Mouse (Mus musculus) gastrocnemius, adult 18-20 months (tissue): ENCODE results near the gene Ccdc103. TPM values are rescaled to one million over a fixed set of nuclear protein-coding genes. Genes with fewer than 3 reads are reported as not detected.
A peak's percentile ranks its signal among the peaks of the same experiment; 100 is the strongest.

Source experiments
- DNase-seq: peaks from one replicate; pipeline ENCODE4 v3.0.0; 2021; ENCODE audit warnings: low spot score
- long read RNA-seq, 2 experiments: library from polyadenylated mRNA; stranded (forward); transcript quantifications; one replicate each; pipeline ENCODE4 v2.0.0; 2021
- total RNA-seq, 2 experiments: library from RNA; stranded (reverse); gene quantifications; 2 replicates each; pipeline ENCODE4 v1.2.3; 2021

The Ccdc103 gene
- not detected for total RNA-seq
- long read RNA-seq, experiment 1: 0 reads
- long read RNA-seq, experiment 2: 0 reads

DNA sequence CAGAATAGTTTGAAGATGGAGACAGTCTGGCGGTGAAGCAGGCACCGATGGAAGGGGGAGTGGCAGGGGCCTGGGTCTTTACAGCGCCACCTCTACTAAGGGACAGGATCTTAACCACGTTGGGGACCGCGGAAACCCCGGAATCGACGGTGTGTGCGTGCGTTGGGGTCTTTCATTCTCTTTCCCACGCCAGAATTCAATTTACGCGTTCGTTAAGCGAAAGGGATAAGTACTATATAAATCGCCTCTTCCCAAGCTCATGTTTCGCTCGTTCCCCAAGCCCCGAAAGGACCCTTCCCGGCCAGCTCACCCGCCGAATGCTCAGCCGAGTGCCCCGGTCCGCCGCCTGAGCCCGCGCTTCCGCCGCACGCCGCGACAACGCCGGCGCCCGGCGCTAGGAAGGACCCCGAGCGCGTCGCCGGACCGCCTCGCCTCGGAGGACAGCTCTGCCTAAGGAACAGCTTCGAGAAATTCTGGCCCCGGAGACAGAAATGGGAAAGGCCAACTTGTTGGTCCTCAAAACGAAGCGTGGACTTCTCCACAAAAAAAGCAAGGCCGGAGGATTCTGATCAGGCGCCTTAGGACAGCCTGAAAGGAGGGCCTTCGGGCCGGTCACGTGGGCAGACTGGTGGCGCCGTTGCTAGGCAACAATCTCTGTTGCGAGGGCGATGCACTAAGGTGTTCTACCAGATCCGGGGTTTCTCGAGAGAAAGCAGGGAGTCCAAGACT lies at the start of gene Ccdc103, which contains the start of gene Eftud2:
Ccdc103 (plus strand) TSS at position 620 of the 729 bp plus-strand sequence.
Eftud2 (minus strand) TSS at position 401 of the 729 bp plus-strand sequence.
- peak; percentile 95 for DNase-seq

DNA sequence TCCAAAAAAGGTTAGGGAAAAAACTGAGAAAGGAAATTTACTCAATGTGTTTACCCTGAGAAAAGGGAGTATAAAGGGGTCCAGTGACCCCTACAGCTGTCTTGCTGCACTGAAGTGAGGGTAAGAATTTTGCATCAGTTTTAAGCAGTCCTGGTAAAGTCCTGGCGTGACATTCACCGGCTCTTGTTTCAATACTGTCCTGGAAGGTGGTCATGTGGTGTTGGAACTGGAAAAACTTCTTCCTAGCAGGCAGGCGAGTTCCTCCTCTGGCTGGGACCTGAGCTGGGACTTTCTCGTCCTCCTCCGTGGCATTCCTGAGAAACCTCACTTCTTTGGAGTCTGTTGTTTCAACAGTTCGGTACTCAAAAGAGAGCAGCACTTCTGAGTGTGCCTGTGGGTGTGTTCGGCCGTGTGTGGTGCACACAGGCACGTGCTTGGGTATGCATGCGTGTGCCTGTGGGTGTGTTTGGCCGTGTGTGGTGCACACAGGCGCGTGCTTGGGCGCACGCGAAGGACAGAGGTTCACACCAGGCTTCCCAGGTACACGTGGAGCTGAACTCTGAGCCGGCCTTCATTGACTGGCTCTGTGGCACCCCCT lies 48.2 kb upstream of the Ccdc103 start:
- no peak for DNase-seq

DNA sequence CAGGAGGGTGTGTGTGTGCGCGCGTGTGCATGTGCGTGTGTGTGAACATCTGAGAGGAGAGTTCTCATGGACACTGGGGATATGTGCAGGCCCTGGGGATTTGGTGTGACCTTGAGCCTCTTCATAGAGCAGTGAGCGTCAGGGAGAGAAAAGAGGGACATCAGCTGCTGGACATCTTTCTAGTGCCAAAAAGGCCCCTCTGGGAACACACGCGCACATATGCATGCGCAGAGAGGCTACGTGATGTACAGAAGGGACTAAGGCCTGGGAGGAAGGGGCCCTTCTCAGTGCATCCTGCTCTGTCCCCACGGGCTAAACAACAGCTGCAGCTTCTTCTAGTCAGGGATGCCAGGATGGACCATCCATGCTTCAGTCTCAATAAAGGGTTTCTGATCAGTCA lies 46.8 kb upstream of the Ccdc103 start:
- no peak for DNase-seq

DNA sequence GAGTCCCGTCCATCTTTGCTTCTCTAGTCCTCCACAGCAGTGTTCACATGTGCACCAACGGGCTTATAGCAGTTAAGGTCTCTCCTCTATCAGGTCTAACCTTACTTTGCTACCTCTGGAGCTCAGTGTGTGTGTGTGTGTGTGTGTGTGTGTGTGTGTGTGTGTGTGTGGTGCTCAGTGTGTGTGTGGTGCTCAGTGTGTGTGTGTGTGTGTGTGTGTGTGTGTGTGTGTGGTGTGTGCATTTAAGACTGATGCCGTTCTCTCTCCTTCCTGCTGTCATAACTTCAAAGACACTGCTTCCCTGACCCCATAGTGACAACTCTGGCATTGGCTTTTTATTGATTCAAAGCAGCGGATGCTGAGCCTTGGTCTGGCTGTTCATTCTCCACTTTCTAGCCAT lies 45.5 kb upstream of the Ccdc103 start, which contains the start of gene Higd1b:
Higd1b (plus strand) TSS at position 301 of the 400 bp plus-strand sequence.
- DNase-seq: no peak

DNA sequence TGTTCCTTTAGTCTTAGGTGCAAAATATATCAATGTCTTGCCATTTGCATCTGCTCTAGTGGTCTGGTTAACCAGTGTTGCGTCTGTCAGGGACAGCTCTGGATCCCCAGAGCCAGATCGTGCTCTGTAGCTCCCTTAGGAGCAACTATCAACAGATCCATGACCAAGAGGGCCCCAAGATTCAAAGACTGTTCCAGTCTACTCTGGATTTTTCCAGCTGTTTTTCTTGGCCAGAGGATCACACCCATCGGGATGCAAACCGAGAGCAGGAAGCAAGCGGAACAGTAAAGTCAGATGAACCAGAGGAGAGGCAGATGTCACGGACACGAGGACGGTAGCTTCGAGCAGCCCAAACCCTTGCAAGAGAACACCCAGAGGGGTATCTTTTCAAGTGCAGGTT lies 44.9 kb upstream of the Ccdc103 start:
- DNase-seq: no peak

DNA sequence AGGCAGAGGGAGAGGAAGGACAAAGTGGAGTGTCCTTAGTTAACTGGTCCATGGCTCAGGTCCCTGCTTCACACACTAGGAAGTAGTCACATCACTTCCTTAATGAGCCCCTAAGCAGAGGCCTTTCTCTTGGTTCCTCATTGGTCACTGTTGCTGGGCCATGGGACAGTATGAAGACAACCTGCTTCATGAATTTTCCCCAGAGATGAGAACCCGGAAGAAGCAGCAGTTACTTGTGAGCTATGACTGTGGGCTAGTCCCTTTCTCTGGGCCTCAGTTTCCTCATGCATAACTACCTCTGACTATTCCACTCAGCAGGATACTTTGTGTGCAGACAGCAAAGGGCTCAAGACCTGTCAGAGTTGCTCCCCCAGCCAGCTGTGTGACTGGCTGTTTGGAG lies 43.6 kb upstream of the Ccdc103 start:
- DNase-seq: no peak

DNA sequence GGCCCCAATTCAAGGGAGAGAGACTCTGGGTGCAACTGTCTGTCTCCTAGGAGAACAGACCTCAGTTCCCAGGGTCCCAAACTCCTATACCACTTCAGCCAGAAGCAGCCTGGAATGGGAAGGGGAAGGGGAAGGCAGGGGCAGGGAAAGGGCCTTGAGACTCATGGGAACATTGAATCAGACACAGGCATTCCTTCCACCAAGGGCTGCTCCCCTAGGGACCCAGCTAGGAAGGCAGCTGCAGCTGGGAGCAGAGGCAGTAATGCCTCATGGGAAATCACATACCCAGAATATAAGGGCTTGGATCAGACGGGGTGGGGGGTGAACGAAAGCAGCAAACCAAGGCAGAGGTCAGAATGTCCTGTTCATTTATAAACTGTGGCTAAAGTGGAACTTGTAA lies 42.9 kb upstream of the Ccdc103 start:
- DNase-seq: no peak

DNA sequence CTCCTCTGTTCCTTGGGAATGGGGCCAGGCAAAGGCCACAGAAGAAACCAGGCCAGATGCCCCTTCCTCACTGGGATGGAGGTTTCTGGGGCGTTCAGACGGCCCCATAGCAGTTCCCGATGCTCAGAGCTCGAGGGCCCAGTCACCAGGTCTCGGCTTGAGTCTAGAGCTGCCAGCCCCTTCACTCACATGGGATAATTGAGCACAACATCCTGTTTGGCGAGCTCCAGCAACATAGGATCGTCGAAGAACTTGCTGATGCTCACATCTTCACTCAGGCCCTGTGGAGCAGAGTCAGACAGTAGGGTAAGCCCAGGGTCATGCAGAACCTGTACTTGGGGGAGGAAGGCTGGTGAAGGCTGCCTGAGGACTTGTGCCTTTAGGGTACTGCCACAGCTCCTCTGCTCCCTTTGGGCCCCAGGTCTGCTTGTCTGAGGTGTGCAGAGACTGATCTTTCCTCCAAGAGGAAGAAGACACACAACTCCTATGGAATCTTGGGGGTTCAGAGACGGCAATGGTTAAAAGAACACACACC lies 42.3 kb upstream of the Ccdc103 start:
- DNase-seq: no peak

DNA sequence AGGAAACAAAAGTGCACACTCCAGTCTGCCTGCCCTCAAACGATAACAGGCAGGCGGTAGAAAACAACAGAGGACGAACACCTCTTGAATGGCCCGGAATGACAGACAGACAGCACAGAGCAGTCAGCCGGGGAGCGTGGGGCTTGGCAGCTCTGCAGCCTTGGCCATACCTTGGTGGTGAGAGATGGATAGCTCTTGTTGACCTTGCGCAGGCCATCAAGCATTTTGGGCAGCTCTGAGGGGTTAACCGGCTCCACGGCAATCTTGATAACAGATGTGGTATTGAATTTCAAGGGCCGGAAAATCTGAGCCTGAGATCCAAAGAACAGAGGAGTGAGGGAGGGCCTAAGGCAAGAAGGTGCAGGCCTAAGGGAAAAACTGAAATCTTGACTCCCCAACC lies 35.1 kb upstream of the Ccdc103 start:
- DNase-seq: no peak

DNA sequence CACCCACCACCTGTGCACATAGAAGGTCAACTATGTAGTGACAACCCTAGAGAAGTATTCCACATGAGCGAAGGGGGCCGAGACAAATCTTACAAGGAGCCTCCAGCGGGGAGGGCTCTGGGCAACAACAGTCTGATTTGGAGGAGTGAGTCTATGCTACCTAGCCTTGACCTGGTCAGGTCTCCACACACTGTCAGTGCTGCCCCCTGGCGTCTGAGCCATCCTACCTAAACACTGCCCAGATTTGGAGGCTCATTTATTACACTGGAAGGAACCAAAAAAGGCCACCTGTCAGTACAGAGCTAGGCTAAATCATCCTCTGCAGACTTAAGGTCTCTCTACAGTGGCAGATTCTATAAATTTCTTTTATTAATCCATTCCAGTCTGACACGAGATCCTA lies 29.1 kb upstream of the Ccdc103 start:
- peak; percentile 61 for DNase-seq

DNA sequence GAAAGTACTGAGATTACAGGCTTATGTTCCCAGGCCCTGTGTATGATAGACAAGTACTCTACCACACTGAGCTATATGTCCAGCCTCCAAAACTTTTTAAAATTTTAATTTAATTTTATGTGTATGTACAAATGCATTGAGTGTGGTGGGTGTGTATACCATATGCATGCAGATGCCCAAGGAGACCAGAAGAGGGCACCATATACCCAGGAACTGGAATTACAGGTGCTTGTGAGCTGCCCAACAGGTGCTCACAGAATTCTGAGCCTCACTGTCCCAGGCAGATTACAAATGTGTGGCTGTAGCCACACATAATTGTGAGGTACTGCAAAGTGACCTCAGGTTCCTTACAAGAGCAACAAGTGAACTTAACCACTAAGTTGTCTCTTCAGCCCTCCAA lies 27.2 kb upstream of the Ccdc103 start:
- no peak for DNase-seq

DNA sequence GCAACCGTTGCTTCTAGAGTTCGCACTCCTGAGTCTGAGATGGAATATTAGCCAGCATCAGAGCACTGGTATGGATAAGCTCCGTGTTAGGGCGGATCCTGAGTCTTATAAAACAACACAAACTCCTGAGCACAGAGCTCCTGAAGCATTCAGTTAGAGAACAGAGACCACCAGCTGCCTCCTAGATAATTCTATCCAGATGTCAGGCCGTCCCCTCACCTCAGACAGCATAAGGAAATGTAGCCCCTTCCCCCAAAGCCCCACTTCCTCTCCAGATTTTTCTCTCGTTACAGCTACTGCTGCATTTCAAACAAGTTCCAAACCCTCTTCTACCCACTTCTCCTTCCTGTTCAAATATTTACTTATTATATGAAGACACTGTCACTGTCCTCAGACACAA lies 25.1 kb upstream of the Ccdc103 start:
- DNase-seq: no peak

DNA sequence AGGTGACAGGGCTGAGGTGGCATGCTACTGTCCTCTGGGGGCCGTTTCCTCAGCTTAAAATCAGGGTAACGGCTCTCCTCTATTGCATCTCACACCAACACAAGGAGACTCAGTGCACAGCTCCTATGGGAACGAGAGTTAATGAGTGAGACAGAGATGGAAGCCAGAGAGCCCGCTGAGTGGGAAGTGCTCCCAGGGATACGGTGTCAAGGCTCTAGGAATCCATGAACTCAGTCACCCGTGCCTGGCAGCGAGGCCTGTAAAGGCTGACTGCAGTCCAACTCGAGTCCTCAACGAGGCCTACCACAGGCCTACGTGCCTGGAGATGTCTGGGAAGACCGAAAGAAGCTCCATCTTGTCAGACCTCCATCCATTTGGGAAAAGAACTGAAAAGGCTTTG lies 22.1 kb upstream of the Ccdc103 start:
- peak; percentile 29 for DNase-seq

DNA sequence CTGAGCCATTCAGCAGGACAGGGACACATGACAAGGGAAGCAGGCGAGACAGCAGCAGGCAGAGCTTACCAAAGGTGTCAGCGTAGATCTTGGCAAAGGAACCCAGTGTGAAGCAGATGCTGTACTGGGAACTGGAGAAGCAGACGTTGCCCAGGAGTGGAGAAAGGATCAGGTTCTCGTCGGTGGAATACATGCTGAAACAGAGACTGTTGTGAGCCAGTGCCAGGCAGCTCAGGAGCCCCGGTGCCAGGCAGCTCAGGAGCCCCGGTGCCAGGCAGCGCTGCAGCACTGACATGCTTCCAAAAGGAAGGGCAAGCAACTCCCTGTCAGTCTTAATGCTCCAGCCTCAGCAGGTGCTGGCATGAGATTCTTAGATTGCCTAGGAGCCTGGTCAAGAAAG lies 21.1 kb upstream of the Ccdc103 start:
- DNase-seq: peak; percentile 76

DNA sequence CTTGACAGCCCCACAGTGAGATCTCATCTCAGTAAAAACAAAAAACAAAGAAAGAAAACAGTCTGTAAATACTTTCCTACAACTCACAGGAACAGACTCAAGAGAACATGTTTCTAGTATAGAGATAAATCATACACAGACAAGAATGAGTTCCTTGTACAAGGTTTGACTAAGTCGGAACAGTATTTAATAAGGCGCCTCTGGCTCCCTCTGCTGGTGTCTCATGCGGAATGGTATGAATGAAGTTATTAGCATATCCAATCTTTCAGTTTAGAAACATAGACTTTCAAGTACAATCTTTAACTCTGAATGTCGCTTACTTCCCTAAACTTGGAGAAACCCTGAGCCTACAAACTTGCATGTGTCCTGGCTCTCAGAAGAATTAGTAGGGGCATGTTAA lies 16.7 kb upstream of the Ccdc103 start:
- DNase-seq: peak; percentile 66

DNA sequence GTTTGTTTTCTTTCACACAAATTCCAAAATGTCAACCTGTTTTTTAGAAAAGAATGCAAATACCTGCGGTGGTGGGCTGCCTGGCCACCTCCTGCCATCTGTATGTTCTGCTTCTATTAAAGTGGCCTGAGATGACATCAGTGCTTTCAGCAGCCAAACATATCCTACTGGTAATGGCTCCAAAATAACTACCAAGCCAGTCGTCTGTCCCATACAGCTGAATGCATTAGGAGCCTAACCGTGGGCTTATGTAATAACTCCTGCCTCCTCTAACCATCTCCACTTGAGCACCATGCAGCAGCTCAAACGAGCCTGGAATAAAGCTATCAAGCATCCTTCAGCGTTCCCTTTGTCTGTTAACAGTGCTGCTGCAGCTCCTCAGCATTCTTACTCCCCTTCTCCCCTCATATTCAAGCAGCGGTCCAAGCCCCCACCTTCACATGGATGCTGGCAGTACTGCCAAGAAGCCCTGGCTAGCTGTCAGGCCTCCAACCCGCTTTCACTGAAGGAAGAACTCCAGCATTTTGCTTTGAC lies 6.1 kb upstream of the Ccdc103 start:
- no peak for DNase-seq

DNA sequence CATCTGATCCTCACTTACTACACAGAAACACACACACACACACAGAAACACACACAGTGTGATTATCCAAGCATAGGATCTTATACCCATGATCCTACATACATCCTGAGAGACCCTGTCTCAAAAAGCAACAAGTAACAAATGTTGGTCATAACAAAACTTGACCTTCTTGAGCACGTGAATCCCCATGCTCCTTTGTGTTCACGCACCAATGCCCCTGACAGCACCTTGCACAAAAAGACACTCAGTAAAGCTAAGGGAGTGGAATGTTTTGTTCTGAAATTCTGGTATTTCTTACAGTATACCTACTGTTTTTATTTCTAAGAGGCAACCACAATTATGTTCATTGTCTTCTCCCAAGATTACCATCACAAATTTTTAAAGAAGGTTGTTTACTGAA lies 1.4 kb upstream of the Ccdc103 start:
- DNase-seq: no peak

DNA sequence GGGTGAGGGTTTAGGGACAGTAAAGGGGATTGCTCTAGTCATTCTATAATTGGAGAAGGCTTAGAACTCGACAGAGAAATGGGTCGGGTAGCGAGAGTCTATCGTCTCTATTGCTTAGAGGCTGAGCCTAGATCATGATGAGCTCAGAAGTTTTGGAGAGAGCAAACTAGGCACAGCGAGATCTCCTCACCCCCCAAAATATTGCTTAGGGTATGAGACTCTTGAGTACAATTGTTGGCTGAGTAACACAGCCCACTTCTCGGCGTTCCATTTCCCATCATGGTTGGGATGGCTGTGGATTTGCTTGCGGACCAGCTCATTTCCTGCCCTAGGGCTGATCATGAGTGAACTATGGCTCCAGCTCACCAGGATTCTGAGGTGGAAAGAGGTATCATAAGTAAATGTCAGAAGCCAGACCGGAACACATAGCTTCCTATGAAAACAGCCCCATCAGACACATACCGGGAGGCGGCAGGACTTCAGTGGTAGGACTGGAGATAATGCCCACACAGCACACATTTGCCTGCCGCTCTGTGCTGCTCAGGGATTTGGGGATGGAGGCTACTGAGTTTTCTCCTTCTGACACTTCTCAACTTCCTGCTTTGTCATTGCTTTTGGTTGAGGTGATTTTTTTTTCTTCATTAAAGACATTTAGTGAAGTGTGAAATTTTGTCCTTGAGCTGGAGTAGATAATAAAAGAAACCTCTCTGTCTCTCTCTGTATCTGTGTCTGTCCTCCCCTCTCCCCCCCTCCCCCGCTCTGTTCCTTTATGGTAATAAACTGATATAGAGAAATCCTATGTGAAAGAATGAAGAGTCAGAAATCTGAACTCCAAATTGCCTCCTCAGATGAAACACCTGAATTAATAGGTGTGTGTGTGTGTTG lies 552 bp downstream of the Ccdc103 start:
- DNase-seq: no peak

DNA sequence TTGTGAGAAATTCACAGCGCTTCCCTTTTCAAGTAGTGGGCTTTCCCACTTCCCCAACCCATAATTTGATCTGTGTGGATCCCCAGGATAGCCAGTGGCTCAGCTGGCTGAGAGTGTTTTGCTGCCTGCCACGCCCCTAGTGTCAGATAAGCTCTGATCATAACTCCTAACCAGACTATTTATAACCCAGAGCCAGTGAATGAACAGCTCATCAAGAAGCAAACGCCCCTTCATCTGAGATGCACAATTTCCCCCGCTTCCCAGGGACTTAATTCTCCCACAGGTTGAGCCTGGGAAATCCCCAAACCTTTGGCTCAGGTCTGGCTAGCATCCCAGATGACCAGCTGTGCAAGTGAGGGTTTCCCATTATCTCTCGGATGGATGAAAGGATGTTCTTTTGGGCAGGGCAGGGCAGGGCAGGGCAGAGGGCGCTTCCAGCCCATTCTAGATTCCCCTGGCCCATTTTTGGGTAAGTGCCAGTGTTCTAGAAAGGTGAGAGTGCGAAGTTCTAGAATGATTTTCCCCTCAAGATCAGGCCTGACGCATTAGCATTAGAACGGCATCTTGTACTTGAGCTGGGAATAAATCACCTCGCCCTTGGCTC lies 3.7 kb downstream of the Ccdc103 start, which contains the start of gene Fam187a:
Fam187a (plus strand) TSS at position 554 of the 604 bp plus-strand sequence.
- no peak for DNase-seq

DNA sequence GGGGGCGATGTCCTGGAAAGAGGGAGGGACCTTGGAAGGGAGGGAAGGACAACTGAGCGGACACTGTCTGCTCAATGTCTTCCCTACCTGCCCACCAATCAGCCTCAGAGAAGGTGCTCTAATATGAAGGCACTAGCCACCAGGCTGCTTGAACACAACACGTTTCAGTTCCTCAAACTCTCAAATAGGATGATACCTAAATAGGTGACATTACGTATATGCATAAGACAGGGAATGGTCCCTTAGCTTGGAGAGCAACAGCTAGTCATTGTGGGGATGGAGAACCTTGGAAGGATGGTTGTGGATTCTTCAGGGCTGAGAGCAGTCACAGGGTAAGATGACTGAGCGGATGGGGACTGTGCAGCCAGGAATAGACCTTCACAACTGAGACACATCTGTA lies 6.4 kb downstream of the Ccdc103 start:
- no peak for DNase-seq

DNA sequence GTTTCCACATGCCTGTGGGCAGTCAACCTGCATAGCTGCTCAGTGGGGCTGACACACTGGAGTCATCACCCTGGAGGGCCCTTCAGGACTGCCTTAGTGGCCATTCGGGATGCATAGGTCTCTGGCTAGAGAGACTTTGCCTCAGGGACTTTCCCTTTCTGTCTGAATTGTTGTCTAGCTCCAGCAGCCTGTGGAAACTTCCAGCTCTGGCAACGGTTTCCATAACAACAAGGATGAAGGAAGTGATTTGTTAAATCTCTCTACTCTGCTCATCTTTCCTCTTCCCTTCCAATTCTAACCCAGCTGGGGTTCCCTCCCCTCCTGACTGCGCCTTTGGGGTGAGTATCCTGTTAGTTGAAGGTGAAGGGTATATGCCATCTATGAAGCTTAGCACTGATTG lies 7.1 kb downstream of the Ccdc103 start:
- DNase-seq: no peak
